Mouse (Mus musculus): ENCODE results near the gene Krtap9-3.

The Krtap9-3 gene

GRCm38 (mm10) chr11:99573164-99573563 lies 24.7 kb downstream of the Krtap9-3 start:
- no peak for DNase-seq (ENCODE audit: low spot score in 2 of 2)

- no peak for DNase-seq (ENCODE audit: low spot score in 2 of 2)
These were observed 31.4 kb downstream of the Krtap9-3 start, which contains the start of gene Krtap3-1 for GRCm38 (mm10) chr11:99566530-99566929. Gene Krtap3-1 (minus strand): TSS chr11:99566630.

GRCm38 (mm10) chr11:99562580-99562979 lies 35.3 kb downstream of the Krtap9-3 start:
- no peak for DNase-seq (ENCODE audit: low spot score in 2 of 2)

- DNase-seq (ENCODE audit: low spot score in 2 of 2), result no peak
These were observed 38.5 kb downstream of the Krtap9-3 start, which contains the start of gene Gm11939 for GRCm38 (mm10) chr11:99559366-99559765. Gene Gm11939 (minus strand): TSS chr11:99559466.

DNA sequence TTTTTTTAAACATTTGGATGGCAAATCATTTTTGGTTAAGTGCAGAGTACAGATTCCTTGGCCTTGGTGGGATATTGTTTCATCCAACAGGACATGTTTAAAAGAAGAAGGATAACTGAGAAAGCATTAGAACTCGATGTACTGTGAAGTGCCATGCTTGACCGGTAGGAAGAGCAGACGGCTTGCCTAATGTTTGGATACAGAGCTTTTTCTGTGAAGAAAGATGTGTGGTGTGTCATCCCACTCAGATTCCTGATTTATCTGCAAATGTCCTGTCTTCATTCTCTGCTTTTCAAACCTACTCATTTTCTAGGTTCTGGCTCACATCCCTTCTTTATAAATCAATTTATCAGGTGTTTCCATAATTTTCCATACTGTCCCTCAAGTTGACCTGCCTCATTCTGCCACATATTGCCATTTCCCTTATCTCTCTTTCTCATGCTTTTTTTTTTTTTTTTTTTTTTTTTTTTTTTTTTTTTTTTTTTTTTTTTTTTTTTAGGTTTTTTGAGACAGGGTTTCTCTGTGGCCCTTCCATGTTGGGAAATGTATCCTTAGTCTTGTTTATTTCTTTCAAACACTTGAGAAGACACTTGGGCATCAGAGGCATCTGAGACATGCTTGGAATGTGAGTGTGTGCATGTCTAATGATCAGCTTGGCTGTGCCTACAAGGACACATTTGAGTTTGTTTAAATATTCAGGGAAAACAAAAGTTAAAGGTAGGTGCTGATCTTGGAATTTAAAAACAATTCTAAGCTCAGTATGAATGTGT lies 39.7 kb downstream of the Krtap9-3 start:
- DNase-seq (ENCODE audit: low spot score in 2 of 2), result no peak

- no peak for DNase-seq (ENCODE audit: low spot score in 2 of 2)
These were observed 41.2 kb downstream of the Krtap9-3 start, which contains the start of gene Krtap3-2 for GRCm38 (mm10) chr11:99556753-99557152. Gene Krtap3-2 (minus strand): TSS chr11:99556853.

DNA sequence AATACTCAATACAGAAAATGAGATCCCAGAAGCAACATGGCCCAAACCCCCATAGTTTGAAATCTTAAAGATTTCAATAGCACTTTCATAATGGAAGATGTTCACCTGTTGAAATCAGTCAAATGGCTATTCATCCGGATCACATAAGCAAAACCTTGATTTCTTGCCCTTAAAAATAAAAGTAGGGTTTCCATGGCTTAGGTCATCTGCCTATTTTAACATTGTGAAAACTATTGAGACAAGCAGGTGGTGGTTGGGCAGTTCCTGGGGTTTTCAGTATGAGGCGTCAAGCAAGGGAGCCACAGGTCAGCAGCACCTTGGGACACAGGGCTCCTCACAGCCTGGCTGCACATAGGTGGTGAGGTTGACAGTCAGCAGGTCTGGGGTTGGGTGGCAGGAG lies 41.7 kb downstream of the Krtap9-3 start:
- no peak for DNase-seq (ENCODE audit: low spot score in 2 of 2)

GRCm38 (mm10) chr11:99550765-99551164 lies 47.1 kb downstream of the Krtap9-3 start, which contains the start of gene Krtap3-3:
Gene Krtap3-3 (minus strand): TSS chr11:99550865.
- no peak for DNase-seq (ENCODE audit: low spot score in 2 of 2)

- DNase-seq (ENCODE audit: low spot score in 2 of 2), result no peak
These were observed 50.0 kb downstream of the Krtap9-3 start for GRCm38 (mm10) chr11:99547892-99548291.

Measured in urinary bladder, postnatal 36 days (tissue).